Comparison of ENCODE assay signal across 16 mouse cellular contexts in the genomic region with DNA sequence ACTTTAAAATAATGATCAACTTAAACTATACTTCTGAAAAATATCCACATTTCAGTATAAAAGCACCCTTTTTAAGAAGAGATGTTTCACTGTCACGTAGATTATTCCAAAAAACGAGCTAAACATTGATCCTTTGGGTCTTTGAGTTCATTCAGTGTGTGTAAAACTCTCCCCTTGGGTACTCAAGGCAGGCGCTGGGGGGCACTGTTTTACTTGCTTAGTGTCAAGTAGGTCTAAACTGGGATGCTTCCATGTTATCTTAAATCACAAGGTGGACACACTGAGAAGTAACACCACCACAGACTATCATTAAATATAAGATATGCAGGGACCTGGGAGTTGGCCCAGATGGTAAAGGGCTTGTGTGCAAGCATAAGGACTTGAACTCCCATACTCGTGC. TPM values are rescaled to one million over a fixed set of nuclear protein-coding genes. Genes with fewer than 3 reads are reported as not detected.
DNase-seq lines count a peak whose midpoint lies in the region; ATAC-seq and TF ChIP-seq lines count a peak whose summit lies in the region.
"Had no signal": no experiment of that assay in that cellular context is flagged by ENCODE, and none has a peak within 500 bp of the region (broad histone marks: within the 10 kb centered on the region; RNA-seq: fewer than 3 reads in every experiment).

No protein-coding gene starts in this region.

- no peak for DNase-seq in gastrocnemius, adult 2 months
- DNase-seq in gastrocnemius, postnatal 4 days (ENCODE audit: low spot score in 2 of 2): no peak
- DNase-seq in left cerebral cortex, postnatal 4 days: peak; percentile 11
- DNase-seq in left cerebral cortex, adult 9 months (ENCODE audit: low spot score in 2 of 2): no peak
- DNase-seq in CH12.LX (ENCODE audit: extremely low read depth): no peak
- DNase-seq in R1 (ENCODE audit: low read depth, low spot score): peak; percentile 58
- DNase-seq: cerebellum, adult 8-10 months; liver; right cerebral cortex, postnatal 4 days; thymus, postnatal 25 days had no signal

- H3K4me2 ChIP-seq in CH12.LX (ENCODE audit: insufficient read depth, low read depth, poor library complexity, severe bottlenecking): no peak overlapping the region
- no peak overlapping the region for H3K4me2 ChIP-seq in intestine, embryonic 15.5 days (replicated peaks)
- H3K4me2 ChIP-seq: embryonic facial prominence, embryonic 12.5 days; lung, embryonic 15.5 days; midbrain, embryonic 12.5 days had no signal

- TF ChIP-seq CTCF in gastrocnemius, adult 2 months (IDR thresholded peaks at IDR 0.05): peak; percentile 37
- peak in 1 of 2 experiments; percentile 49; a peak in 2 of 4 replicates for TF ChIP-seq CTCF in CH12.LX (conservative IDR thresholded peaks at IDR 0.05 in 1 of 2, IDR thresholded peaks at IDR 0.05 in 1 of 2; ENCODE audit: low read depth in 2 of 2, low read length in 2 of 2)

- dilution Hi-C loops in CH12.LX (cut with MboI; ENCODE audit: extremely low pct_ligation_motif_present, extremely low pct_unique_long_range_greater_than_20kb, low sequenced_read_pairs): no loop called here

- no peaks in the 10 kb centered on the region for H3K36me3 ChIP-seq in CH12.LX (replicated peaks in 1 of 2; ENCODE audit: control insufficient read depth in 1 of 2, insufficient read depth in 1 of 2, low read length in 1 of 2)
- H3K36me3 ChIP-seq in intestine, embryonic 15.5 days: no peaks in the 10 kb centered on the region
- H3K36me3 ChIP-seq: embryonic facial prominence, embryonic 12.5 days; lung, embryonic 15.5 days; midbrain, embryonic 12.5 days had no signal

- peak; percentile 29 for TF ChIP-seq RAD21 in CH12.LX (IDR thresholded peaks at IDR 0.05; ENCODE audit: low read depth, low read length)

- H3K4me3 ChIP-seq in gastrocnemius, adult 2 months: no peak overlapping the region
- H3K4me3 ChIP-seq in CH12.LX (replicated peaks in 1 of 3; ENCODE audit: low read depth in 2 of 3, low read length in 2 of 3, poor library complexity in 1 of 3): no peak overlapping the region
- no peak overlapping the region for H3K4me3 ChIP-seq in intestine, embryonic 15.5 days (replicated peaks)
- H3K4me3 ChIP-seq: embryonic facial prominence, embryonic 12.5 days; lung, embryonic 15.5 days; midbrain, embryonic 12.5 days had no signal

- WGBS in intestine, embryonic 15.5 days: 68% methylated on average over 4 of the region's 4 CpGs

- no peak overlapping the region for H3K27ac ChIP-seq in gastrocnemius, adult 2 months
- H3K27ac ChIP-seq in CH12.LX (ENCODE audit: insufficient read depth, low read depth): no peak overlapping the region
- H3K27ac ChIP-seq in intestine, embryonic 15.5 days: no peak overlapping the region
- H3K27ac ChIP-seq: embryonic facial prominence, embryonic 12.5 days; lung, embryonic 15.5 days; midbrain, embryonic 12.5 days had no signal

- no peaks in the 10 kb centered on the region for H3K9me3 ChIP-seq in CH12.LX (replicated peaks; ENCODE audit: low read length)
- H3K9me3 ChIP-seq in intestine, embryonic 15.5 days: no peaks in the 10 kb centered on the region
- H3K9me3 ChIP-seq: embryonic facial prominence, embryonic 12.5 days; lung, embryonic 15.5 days; midbrain, embryonic 12.5 days had no signal

- no peak for TF ChIP-seq EP300 in CH12.LX (IDR thresholded peaks at IDR 0.05; ENCODE audit: low read length)

- intact Hi-C loops in gastrocnemius, adult 2 months (cut with DNase I): no loop called here
- intact Hi-C loops in left cerebral cortex, postnatal 4 days (cut with DNase I): no loop called here

- TF ChIP-seq POLR2A in CH12.LX (IDR thresholded peaks at IDR 0.05; ENCODE audit: low read depth, low read length): no peak

- no peaks in the 10 kb centered on the region for H3K27me3 ChIP-seq in CH12.LX (replicated peaks)
- no peaks in the 10 kb centered on the region for H3K27me3 ChIP-seq in intestine, embryonic 15.5 days (replicated peaks)
- H3K27me3 ChIP-seq: embryonic facial prominence, embryonic 12.5 days; lung, embryonic 15.5 days; midbrain, embryonic 12.5 days had no signal

- in situ Hi-C loops in CH12.LX (cut with MboI; ENCODE audit: low pct_ligation_motif_present, low pct_unique_long_range_greater_than_20kb, low sequenced_read_pairs): no loop called here

- ATAC-seq in megakaryocyte progenitor cell, adult 5-6 weeks (replicated peaks; ENCODE audit: poor library complexity): no peak
- no peak for ATAC-seq in intestine, embryonic 15.5 days

- no peaks in the 10 kb centered on the region for H3K79me2 ChIP-seq in CH12.LX (replicated peaks; ENCODE audit: control insufficient read depth, extremely low read depth, insufficient read depth, poor library complexity, severe bottlenecking)

- no peaks in the 10 kb centered on the region for H3K4me1 ChIP-seq in CH12.LX (ENCODE audit: control insufficient read depth in 1 of 2, insufficient read depth in 2 of 2)
- no peaks in the 10 kb centered on the region for H3K4me1 ChIP-seq in intestine, embryonic 15.5 days (replicated peaks)
- H3K4me1 ChIP-seq: embryonic facial prominence, embryonic 12.5 days; lung, embryonic 15.5 days; midbrain, embryonic 12.5 days had no signal

- H3K9ac ChIP-seq in CH12.LX (ENCODE audit: insufficient read depth, low read depth): no peak overlapping the region
- no peak overlapping the region for H3K9ac ChIP-seq in intestine, embryonic 15.5 days
- H3K9ac ChIP-seq: embryonic facial prominence, embryonic 12.5 days; lung, embryonic 15.5 days; midbrain, embryonic 12.5 days had no signal

TF ChIP-seq in CH12.LX, 34 proteins besides CTCF, POLR2A, EP300 and RAD21:
- TF ChIP-seq ETS1 (conservative IDR thresholded peaks at IDR 0.05; ENCODE audit: low read depth, low read length) (no peak), PAX5 (IDR thresholded peaks at IDR 0.05; ENCODE audit: low read length) (no peak), TCF12 (IDR thresholded peaks at IDR 0.05; ENCODE audit: low read depth, low read length) (no peak), IRF4 (IDR thresholded peaks at IDR 0.05; ENCODE audit: low read depth, low read length) (no peak), MAFK (IDR thresholded peaks at IDR 0.05; ENCODE audit: insufficient replicate concordance, low read length) (no peak), CHD1 (IDR thresholded peaks at IDR 0.05; ENCODE audit: low read depth, low read length) (no peak)

RNA-seq across cellular contexts. Expression of gene Stbd1, which starts 30.7 kb away (rescaled TPM):
- 10 to 100 TPM; 37.8 to 52.6 TPM for total RNA-seq in gastrocnemius, adult 2 months (2021)
- 100 to 1,000 TPM; 228 to 257 TPM for total RNA-seq in gastrocnemius, postnatal 4 days (2021)
- 1 to 10 TPM; 1.6 to 2.3 TPM for total RNA-seq in left cerebral cortex, postnatal 4 days (2021)
- total RNA-seq in CH12.LX (2012; rRNA removed) (0.29 and 0.89 TPM in 2 replicates), CH12.LX (2014; rRNA removed) (0.96 and 0.99 TPM in 2 replicates)
- polyA plus RNA-seq in CH12.LX (2012; ENCODE audit: insufficient read length, low read depth): 0.93 and 1.3 TPM in 2 replicates
- 0.17 TPM in 1 of 2 replicates, not detected in the other for total RNA-seq in megakaryocyte progenitor cell, adult 5-6 weeks (2015)
- total RNA-seq in megakaryocyte progenitor cell, adult 5-6 weeks (2017): 0.98 and 2.4 TPM in 2 replicates
- 37.5 and 46.1 TPM in 2 replicates for polyA plus RNA-seq in intestine, embryonic 15.5 days (2015; fragmentation: Nextera tagmentation; extraction: Ambion mirVana)

RNA-seq across cellular contexts. Expression of gene Ccdc158, which starts 41.5 kb away (rescaled TPM):
- total RNA-seq in gastrocnemius, adult 2 months (2021): under 1 TPM; 0.31 to 0.54 TPM
- under 1 TPM; 0.10 to 0.25 TPM for total RNA-seq in gastrocnemius, postnatal 4 days (2021)
- total RNA-seq in left cerebral cortex, postnatal 4 days (2021): under 1 TPM; 0.52 to 0.64 TPM
- total RNA-seq in CH12.LX (2012; rRNA removed): not detected in 2 replicates
- total RNA-seq in CH12.LX (2014; rRNA removed): not detected in 2 replicates
- not detected in 2 replicates for polyA plus RNA-seq in CH12.LX (2012; ENCODE audit: insufficient read length, low read depth)
- 2.3 and 5.6 TPM in 2 replicates for total RNA-seq in megakaryocyte progenitor cell, adult 5-6 weeks (2015)
- 3.5 and 4.6 TPM in 2 replicates for total RNA-seq in megakaryocyte progenitor cell, adult 5-6 weeks (2017)
- 0.91 and 1.1 TPM in 2 replicates for polyA plus RNA-seq in intestine, embryonic 15.5 days (2015; fragmentation: Nextera tagmentation; extraction: Ambion mirVana)
- total RNA-seq: heart, postnatal 25 days had no signal

RNA-seq across cellular contexts. Expression of gene Shroom3, which starts 49.7 kb away (rescaled TPM):
- 1 to 10 TPM in 1 of 2 experiments, under 1 TPM in 1; 0.53 to 1.2 TPM for total RNA-seq in gastrocnemius, adult 2 months (2021)
- 10 to 100 TPM in 1 of 2 experiments, 1 to 10 TPM in 1; 8.9 to 11.0 TPM for total RNA-seq in gastrocnemius, postnatal 4 days (2021)
- 1 to 10 TPM; 3.2 to 4.9 TPM for total RNA-seq in left cerebral cortex, postnatal 4 days (2021)
- total RNA-seq in CH12.LX (2012; rRNA removed) (0.04 and 0.25 TPM in 2 replicates), CH12.LX (2014; rRNA removed) (not detected in 2 replicates)
- polyA plus RNA-seq in CH12.LX (2012; ENCODE audit: insufficient read length, low read depth): 0.11 and 0.94 TPM in 2 replicates
- total RNA-seq in megakaryocyte progenitor cell, adult 5-6 weeks (2015): 0.49 TPM in 1 of 2 replicates, not detected in the other
- not detected in 2 replicates for total RNA-seq in megakaryocyte progenitor cell, adult 5-6 weeks (2017)
- 8.1 and 10.3 TPM in 2 replicates for polyA plus RNA-seq in intestine, embryonic 15.5 days (2015; fragmentation: Nextera tagmentation; extraction: Ambion mirVana)

Comparison
In these comparisons a context has a peak if more than half of its experiments do, and no peak if none do; other contexts are left out.
1. DNase-seq: peak in left cerebral cortex, postnatal 4 days (single experiment) and R1 (single experiment); none in gastrocnemius, adult 2 months (single experiment), gastrocnemius, postnatal 4 days (0 of 2), left cerebral cortex, adult 9 months (0 of 2) and CH12.LX (single experiment).
2. RNA of gene Stbd1, which starts 30.7 kb away (total RNA-seq): 228 to 257 TPM in gastrocnemius, postnatal 4 days and 37.8 to 52.6 TPM in gastrocnemius, adult 2 months; 0.17 to 2.4 TPM in megakaryocyte progenitor cell, adult 5-6 weeks, 1.6 to 2.3 TPM in left cerebral cortex, postnatal 4 days and 0.29 to 0.99 TPM in CH12.LX; every median in the first group is over 10 times any median in the second.